Mouse (Mus musculus): ENCODE results near the gene Olfml2b.

Olfml2b gene

DNA sequence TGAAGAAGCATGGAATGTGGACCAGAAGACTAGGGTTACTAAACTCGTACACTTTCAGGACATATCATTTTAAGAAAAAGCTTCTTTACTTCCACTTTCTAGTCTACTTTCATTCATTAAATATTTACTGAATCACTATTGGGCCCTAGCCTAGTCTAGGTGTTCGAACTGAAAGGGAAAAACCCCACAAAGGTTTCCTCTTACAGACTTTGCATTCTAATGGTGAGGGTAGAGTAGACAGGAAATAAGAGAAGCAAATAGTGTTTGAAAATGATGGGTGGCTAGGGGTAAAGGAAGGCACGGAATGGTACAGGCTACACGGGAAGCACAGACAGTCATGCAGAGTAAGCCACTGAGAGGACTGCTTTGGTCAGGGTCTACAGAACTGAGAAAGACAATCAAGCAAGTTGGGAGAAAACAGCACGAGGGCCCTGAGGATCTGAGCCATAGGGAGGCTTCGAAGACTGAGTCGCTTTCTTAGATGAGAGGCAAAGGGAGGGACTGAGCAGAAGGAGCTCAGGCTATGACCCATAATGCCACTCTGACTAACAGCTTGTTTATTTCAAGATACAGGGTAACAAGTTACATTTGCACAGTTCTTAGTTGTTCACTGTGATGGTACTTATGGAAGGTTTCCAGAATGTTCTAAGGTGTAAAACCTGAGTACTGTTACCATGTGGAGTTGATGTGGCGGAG lies 85.1 kb downstream of the Olfml2b start:
- DNase-seq (ENCODE audit: extremely low spot score, low spot score), result no peak

- DNase-seq (ENCODE audit: extremely low spot score, low spot score), result no peak
Measured at GRCm38 (mm10) chr1:170731865-170732595, 87.7 kb downstream of the Olfml2b start.

Data from neural tube, embryonic 10.5 days (tissue).